Mouse (Mus musculus): ENCODE measurements around the gene Lrrc10b. TPM values are rescaled to one million over a fixed set of nuclear protein-coding genes. Genes with fewer than 3 reads are reported as not detected.

Gene Lrrc10b
- total RNA-seq, 2 experiments from 2014 or later = not detected

- ATAC-seq (replicated peaks; ENCODE audit: low FRiP score, poor library complexity, severe bottlenecking) = no peak
These were observed 9.0 kb downstream of the Lrrc10b start for GRCm38 (mm10) chr19:10448275-10448674.

DNA sequence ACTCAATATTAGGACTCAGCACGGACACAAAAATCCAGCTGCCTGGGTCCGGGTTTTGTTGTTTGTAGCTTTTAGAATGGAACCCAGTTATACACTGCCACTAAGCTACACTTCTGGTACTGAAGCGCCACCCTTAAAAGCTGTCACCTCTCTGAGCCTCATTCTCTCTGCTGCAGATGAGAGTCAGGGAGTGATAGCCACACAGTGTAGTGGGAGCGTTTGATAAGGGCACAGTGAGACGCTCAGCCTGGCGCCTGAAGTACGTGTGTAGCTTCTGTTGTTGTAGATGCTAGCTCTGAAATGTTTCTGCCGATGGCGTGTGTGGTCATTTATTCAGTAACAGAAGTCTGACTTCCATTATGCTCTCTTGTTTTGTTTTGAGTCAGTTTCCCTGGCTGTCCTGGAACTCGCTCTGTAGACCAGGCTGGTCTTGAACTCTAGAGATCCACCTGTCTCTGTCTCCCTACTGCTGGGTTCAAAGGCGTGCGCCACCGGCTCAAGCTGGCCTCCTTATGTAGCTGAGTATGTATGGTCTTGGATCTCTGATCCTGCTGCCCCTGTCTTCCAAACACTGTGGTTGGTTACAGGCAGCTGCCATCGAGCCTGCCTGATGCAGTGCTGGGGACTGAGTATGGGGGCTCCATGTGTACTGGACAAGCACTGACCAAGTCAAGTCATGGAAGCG lies 12.4 kb downstream of the Lrrc10b start:
- peak; percentile 50; the same call in 1 of the 2 replicates for ATAC-seq (replicated peaks; ENCODE audit: low FRiP score, poor library complexity, severe bottlenecking)

DNA sequence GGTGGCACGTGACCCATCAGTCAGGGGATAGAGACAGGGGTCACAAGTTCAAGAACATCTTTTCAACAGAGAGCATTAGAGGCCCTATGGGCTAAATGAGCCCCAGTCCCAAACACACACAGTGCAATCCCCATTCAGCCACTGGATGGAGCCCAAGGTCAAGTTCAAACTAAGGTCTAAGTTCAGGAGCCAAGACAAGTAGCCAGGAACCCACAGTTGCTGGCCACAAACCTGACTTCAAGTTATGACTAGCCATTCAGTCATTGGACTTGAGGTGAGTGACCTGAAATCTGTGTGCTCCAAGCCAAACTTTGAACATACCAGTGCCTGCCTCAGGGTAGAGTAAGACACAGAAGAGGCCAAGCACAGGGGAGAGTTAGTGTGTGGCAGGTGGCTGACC lies 19.8 kb downstream of the Lrrc10b start:
- no peak for ATAC-seq (replicated peaks; ENCODE audit: low FRiP score, poor library complexity, severe bottlenecking)

DNA sequence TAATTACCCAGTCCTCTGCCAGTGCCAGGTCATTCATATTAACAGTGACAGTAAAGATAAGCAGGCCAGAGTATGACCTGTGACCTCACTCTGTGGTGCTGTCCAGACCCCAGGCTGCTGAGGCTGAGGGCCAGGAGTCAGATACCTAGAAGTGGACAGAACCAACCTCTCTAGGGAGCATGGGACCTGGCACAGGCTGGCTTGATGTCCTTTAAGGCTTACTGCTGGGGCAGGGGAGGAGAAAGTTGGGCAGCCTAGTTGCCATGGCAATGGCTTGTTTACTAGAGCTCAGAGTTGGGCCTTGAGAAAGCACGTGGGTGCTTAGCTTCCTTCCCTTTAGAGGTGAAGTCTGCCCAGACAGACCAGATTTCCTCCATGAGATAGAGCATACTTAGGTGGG lies 20.5 kb downstream of the Lrrc10b start:
- ATAC-seq (replicated peaks; ENCODE audit: low FRiP score, poor library complexity, severe bottlenecking) = no peak

GRCm38 (mm10) chr19:10435908-10436307 lies 21.4 kb downstream of the Lrrc10b start:
- ATAC-seq (replicated peaks; ENCODE audit: low FRiP score, poor library complexity, severe bottlenecking) = peak; percentile 65

- no peak for ATAC-seq (replicated peaks; ENCODE audit: low FRiP score, poor library complexity, severe bottlenecking)
These were observed 22.3 kb downstream of the Lrrc10b start for GRCm38 (mm10) chr19:10434927-10435326.

DNA sequence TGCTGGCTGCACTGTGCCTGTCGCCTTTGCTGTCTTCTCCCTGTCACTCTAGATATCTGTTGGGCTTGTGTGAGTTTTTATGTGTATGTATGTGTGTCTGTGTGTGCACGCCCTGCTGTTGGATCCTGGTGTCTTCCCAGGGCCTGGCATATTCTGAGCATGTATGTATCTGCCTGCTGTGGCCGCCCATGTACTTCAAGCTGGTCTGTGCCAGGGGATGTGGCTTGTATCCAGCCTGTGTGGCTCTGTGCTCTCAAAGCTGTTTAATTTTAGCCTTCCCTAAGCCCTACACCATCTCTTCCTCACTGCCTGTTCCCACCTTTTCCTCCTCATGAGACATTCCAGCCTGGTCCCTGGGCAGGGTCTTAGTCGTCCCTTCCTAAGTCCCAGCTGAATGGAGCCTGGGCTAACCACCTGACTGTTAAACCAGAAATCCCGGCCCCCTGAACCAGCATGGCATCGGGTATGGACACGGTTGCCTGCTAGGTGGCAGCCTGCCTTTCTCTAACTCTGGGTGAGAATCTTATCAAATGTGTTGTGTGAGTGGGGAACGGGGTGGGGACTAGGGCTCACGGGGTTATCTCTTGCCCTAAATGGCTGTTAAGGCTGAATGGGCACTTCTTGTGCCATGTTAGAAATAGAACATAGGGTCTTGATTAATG lies 23.3 kb downstream of the Lrrc10b start:
- ATAC-seq (replicated peaks; ENCODE audit: low FRiP score, poor library complexity, severe bottlenecking) = no peak

GRCm38 (mm10) chr19:10433225-10433624 lies 24.0 kb downstream of the Lrrc10b start:
- ATAC-seq (replicated peaks; ENCODE audit: low FRiP score, poor library complexity, severe bottlenecking) = no peak

DNA sequence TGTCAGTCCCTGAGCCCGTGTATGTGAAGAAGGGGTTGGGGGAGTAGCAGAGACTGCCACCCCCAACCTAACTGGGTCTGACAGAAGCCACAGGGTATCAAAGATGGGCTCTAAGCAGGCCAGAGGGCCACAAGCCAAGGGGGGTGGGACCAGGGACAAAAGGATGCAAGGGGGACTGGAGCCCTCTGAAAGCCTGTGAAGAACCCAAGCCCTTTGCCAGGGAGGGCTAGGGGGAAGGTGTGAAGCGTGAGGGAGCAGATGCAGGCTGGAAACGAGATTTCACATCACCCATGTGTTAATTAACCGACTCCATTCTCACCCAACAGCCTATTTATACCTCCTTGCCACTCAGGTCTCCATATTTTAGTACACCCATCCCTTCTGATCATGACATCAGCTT lies 25.4 kb downstream of the Lrrc10b start:
- no peak for ATAC-seq (replicated peaks; ENCODE audit: low FRiP score, poor library complexity, severe bottlenecking)

GRCm38 (mm10) chr19:10431410-10431809 lies 25.9 kb downstream of the Lrrc10b start:
- ATAC-seq (replicated peaks; ENCODE audit: low FRiP score, poor library complexity, severe bottlenecking) = no peak

- no peak for ATAC-seq (replicated peaks; ENCODE audit: low FRiP score, poor library complexity, severe bottlenecking)
These were observed 27.9 kb downstream of the Lrrc10b start for GRCm38 (mm10) chr19:10429371-10429770.

DNA sequence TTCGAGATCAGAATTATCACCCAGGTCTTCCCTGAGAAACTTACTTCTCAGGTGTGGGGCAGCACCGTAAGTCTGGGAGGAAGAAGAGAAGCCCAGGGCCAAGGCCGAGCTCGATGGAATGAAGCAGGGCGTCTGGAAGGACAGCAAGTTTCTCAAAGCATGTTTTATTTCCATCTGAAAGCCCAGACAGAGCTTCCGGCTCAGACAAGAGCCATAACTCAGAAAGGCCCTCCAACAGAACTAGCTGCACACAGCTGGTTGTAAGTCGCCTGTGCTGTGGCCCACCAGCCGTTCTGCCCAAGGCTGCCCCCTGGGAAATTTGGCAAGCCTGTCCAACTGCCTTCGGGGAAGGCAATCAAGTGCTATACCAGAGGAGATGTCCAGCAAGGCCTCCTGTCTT lies 29.8 kb downstream of the Lrrc10b start:
- ATAC-seq (replicated peaks; ENCODE audit: low FRiP score, poor library complexity, severe bottlenecking) = no peak

DNA sequence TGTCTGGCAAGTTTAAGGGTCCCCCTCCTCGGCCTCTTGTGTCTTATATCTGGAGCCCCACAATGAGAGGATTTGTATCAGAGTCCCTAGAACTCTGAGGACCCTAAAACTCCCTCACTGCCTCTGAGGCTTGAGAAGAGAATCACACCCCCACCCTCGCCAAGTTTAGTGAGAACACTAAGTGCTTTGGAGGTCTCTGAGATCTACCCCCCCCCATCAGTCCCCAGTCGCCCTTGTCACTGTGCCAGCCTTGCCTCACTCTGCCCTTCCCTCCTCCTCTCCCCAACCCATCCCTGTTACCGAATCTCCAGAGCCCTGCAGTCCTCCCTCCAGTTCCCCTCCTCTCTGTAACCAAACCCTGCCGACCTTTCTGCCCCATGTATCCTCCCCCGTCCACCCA lies 30.5 kb downstream of the Lrrc10b start:
- ATAC-seq (replicated peaks; ENCODE audit: low FRiP score, poor library complexity, severe bottlenecking) = no peak

DNA sequence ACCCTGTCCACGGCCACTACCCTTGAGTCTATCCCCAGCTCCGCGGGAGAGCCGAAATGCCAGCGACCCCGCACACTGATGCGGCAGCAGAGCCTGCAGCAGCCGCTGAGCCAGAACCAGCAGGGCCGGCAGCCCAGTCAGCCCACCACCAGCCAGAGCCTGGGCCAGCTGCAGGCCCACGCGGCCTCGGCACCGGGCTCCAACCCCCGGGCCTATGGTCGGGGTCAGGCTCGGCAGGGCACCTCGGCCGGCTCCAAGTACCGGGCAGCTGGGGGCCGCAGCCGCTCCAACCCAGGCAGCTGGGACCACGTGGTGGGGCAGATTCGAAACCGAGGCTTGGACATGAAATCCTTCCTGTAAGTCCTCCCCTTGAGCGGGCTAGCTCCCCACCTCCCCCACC lies 31.0 kb downstream of the Lrrc10b start:
- no peak for ATAC-seq (replicated peaks; ENCODE audit: low FRiP score, poor library complexity, severe bottlenecking)

DNA sequence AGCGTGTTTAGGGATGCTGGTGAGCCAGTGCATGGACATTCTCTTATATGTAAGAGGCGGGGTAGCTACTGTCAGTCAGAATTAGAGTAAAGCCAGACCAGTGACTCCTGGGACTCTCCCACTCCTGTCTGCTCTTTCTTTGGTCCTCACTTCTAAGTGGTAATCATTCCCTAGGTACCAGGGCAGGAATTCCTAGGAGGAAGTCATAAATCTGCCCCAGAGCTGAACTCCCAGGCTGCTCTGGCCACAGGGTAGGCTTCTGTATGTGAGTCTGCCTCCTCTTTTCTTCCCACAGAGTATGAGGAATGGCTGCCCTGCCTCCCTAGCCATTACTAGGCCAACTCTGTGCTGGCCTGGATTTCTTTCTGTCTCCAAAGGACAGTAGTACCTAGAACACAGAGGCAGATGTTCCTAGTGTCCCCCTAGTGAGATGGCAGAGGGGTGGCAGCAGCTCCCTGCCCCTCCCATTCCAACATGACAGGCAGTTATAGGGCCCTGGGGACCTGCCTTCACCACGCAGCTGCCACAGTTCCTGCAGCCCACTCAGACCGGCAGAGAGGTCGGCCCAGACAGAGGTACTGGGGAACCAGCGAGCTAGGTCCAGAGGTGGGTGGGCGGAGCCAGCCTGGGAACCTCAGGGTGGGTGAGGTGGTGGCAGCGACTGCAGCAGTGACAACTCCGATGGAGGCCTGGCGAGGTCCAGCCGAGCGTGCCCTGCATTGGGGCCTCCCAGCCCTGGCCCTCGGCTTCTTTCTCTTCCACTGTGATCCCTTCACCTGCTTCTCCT lies 31.6 kb downstream of the Lrrc10b start:
- ATAC-seq (replicated peaks; ENCODE audit: low FRiP score, poor library complexity, severe bottlenecking) = no peak

DNA sequence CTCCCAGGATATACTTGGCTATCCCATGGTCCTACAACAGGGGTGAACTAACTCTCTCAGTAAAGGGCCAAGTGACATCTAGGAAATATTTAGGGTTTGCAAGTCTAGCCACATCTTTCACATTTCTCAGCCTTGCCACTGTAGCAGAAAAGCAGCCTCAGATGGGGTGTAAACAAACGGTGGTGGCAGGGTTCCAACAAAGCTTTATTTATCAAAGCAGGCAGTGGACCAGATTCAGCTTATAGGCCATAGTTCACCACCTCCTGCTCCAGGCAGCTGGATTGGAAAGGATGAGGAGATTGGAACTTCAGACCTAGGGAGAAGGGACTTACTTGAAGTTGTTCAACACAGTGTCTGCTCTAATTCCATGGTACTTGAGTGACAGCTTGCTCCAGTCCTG lies 32.5 kb downstream of the Lrrc10b start:
- no peak for ATAC-seq (replicated peaks; ENCODE audit: low FRiP score, poor library complexity, severe bottlenecking)

DNA sequence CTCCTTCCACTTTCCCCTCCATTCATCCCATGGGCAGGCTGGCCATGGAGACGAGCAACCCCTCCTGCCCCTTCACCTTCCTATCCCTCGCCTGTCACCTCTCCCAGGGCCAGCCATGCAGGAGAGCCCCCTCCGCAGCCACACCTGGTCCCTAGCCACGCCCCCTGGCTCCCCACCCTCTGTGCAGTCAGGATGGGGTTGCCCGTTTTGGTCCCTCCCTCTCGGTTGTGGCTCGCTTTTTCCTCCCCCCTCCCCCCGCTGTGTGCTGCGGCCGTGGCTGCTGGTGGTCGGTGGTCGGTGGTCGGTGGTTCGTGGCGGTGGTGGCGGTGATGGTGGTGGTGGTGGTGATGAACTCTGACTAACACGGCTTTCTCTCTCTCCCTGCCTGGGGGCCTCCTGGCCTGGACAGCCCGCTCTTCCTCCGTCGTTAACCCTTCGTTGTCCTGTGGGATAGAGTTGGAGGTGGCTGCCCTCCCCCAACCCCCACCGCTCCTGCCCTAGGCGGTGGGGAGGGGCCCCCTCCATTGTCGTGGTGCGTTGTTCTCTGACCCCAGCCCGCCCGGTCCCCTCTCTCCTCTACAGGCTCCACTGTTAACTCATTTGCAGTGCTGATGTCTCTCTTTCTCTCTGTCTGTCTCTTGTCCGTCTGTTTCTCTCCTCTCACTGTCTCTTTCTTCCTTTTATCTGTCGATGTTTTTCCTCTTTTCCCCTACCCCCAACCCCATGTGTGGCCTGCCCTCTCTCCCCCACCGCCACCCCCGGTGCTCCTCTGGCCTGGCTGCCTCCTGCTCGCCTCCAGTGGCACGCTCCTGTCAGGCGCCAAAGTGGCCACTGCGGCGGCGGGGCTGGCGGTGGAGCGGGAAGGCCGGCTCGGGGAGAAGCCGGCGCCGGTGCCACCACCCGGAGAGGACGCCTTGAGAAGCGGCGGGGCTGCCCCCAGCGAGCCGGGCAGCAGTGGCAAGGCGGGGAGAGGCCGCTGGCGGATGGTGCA lies 35.0 kb downstream of the Lrrc10b start:
- ATAC-seq (replicated peaks; ENCODE audit: low FRiP score, poor library complexity, severe bottlenecking) = no peak

GRCm38 (mm10) chr19:10417436-10417835 lies 39.8 kb downstream of the Lrrc10b start:
- ATAC-seq (replicated peaks; ENCODE audit: low FRiP score, poor library complexity, severe bottlenecking) = no peak

DNA sequence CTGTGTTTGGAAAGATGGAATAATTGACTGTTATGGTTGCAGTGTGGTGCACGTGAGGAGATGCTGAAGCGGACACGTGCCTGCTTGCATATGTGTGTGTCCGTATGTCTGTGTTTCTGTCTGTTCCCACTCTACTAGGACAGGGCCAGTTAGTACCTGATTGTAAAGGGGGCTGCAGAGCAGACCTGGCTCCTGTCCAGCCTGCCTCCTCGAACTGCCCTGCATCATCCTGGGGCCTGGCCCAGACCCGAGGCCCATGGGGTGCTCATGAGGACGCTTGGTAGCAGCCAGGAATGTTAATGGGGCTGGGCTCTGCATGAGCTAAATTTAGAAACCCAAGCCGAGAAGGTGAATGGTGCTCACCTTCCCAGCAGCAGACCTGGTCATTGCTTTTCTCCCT lies 40.4 kb downstream of the Lrrc10b start:
- ATAC-seq (replicated peaks; ENCODE audit: low FRiP score, poor library complexity, severe bottlenecking) = no peak

- ATAC-seq (replicated peaks; ENCODE audit: low FRiP score, poor library complexity, severe bottlenecking) = no peak
These were observed 41.8 kb downstream of the Lrrc10b start for GRCm38 (mm10) chr19:10415508-10415907.

All from erythroblast, adult 5-6 weeks (primary cell).